Mouse (Mus musculus): ENCODE results near the gene Pacrg. TPM values are rescaled to one million over a fixed set of nuclear protein-coding genes. Genes with fewer than 3 reads are reported as not detected.

The Pacrg gene
- total and polyA plus RNA-seq, 3 experiments = 0.11 TPM; not detected in 2

DNA sequence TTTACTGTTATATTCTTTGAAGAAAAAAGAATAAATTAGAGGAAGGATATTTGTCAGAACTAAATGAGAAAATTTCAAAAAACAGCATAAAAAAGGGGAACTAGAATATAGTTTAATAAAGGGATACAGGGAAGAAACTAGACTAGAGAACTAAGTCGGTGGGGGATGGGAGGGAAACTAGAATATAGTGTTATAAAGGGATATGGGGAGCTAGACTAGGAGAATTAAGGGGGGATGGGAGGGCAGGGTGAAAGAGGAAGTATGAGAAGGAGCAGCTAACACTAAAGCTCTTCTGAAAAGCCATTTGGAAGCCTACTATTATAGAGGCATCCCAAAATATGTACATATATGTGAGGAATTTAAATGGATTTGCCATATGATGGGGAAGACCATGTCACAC lies 75.8 kb downstream of the Pacrg start:
- Histone ChIP-seq H3K9me3 (replicated peaks) (no peaks in the 10 kb centered on the region), H3K4me1 (ENCODE audit: insufficient read depth, low read depth, low read length) (no peaks in the 10 kb centered on the region), H3K36me3 (replicated peaks) (no peaks in the 10 kb centered on the region), H3K27me3 (ENCODE audit: insufficient read depth, low read length) (peaks cover 17% of the 10 kb centered on the region), H3K4me3 (ENCODE audit: low read depth, low read length) (no peak overlapping the region)
- no peak for DNase-seq (ENCODE audit: low spot score)
- ATAC-seq (ENCODE audit: extremely low read depth, insufficient number of reproducible peaks, low FRiP score, poor library complexity, severe bottlenecking) = no peak
- TF ChIP-seq GATA1 (IDR thresholded peaks at IDR 0.05; ENCODE audit: borderline replicate concordance, low read length) = no peak

DNA sequence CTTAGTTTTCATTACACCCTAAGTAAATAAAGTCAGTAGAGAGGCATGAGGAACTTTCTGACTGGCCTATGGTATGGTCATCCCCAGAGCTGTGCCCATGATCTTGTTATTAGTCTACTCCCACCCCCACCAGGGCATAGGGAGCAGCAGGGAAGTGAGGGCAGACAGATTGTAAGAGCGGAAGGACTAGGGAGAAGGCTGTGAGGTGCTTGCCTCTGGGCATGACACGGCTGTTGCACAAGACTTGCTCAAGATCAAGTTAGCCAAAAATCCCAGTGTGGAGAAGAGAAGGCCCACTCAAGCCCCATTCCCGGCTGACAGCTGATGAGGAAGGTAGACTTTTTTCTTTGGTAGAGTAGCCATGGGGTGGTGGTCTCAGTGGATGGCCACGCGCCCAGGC lies 82.7 kb downstream of the Pacrg start:
- Histone ChIP-seq H3K4me1 (ENCODE audit: insufficient read depth, low read depth, low read length) (no peaks in the 10 kb centered on the region), H3K27me3 (ENCODE audit: insufficient read depth, low read length) (peaks cover 16% of the 10 kb centered on the region), H3K36me3 (replicated peaks) (no peaks in the 10 kb centered on the region), H3K4me3 (ENCODE audit: low read depth, low read length) (no peak overlapping the region), H3K9me3 (replicated peaks) (no peaks in the 10 kb centered on the region)
- DNase-seq (ENCODE audit: low spot score) = no peak
- no peak for TF ChIP-seq POLR2AphosphoS5 (IDR thresholded peaks at IDR 0.05; ENCODE audit: insufficient replicate concordance, low read depth, low read length)
- TF ChIP-seq TAL1 (conservative IDR thresholded peaks at IDR 0.05; ENCODE audit: low read depth, low read length) = no peak
- no peak for TF ChIP-seq GATA2 (IDR thresholded peaks at IDR 0.05; ENCODE audit: borderline replicate concordance, low read depth, low read length)
- no peak for TF ChIP-seq CTCF (IDR thresholded peaks at IDR 0.05; ENCODE audit: low read depth, low read length)
- no peak for TF ChIP-seq GATA1 (IDR thresholded peaks at IDR 0.05; ENCODE audit: borderline replicate concordance, low read length)
- ATAC-seq (ENCODE audit: extremely low read depth, insufficient number of reproducible peaks, low FRiP score, poor library complexity, severe bottlenecking) = no peak

GRCm38 (mm10) chr17:10744709-10745461 lies 95.2 kb downstream of the Pacrg start:
- ATAC-seq (ENCODE audit: extremely low read depth, insufficient number of reproducible peaks, low FRiP score, poor library complexity, severe bottlenecking) (no peak), DNase-seq (ENCODE audit: low spot score) (no peak)
- no peak for TF ChIP-seq CTCF (IDR thresholded peaks at IDR 0.05; ENCODE audit: low read depth, low read length)
- TF ChIP-seq POLR2AphosphoS5 (IDR thresholded peaks at IDR 0.05; ENCODE audit: insufficient replicate concordance, low read depth, low read length) = no peak
- no peak for TF ChIP-seq GATA2 (IDR thresholded peaks at IDR 0.05; ENCODE audit: borderline replicate concordance, low read depth, low read length)
- TF ChIP-seq GATA1 (IDR thresholded peaks at IDR 0.05; ENCODE audit: borderline replicate concordance, low read length) = no peak
- no peak for TF ChIP-seq TAL1 (conservative IDR thresholded peaks at IDR 0.05; ENCODE audit: low read depth, low read length)
- H3K36me3 ChIP-seq (replicated peaks) = no peaks in the 10 kb centered on the region
- H3K9me3 ChIP-seq (replicated peaks) = no peaks in the 10 kb centered on the region
- H3K4me1 ChIP-seq (ENCODE audit: insufficient read depth, low read depth, low read length) = no peaks in the 10 kb centered on the region
- no peak overlapping the region for H3K4me3 ChIP-seq (ENCODE audit: low read depth, low read length)
- H3K27me3 ChIP-seq (ENCODE audit: insufficient read depth, low read length) = peaks cover 3% of the 10 kb centered on the region; the same call in 1 of the 2 replicates

GRCm38 (mm10) chr17:10740083-10740482 lies 100.0 kb downstream of the Pacrg start:
- TF ChIP-seq GATA1 (IDR thresholded peaks at IDR 0.05; ENCODE audit: borderline replicate concordance, low read length) = no peak
- no peak for TF ChIP-seq POLR2AphosphoS5 (IDR thresholded peaks at IDR 0.05; ENCODE audit: insufficient replicate concordance, low read depth, low read length)
- no peak overlapping the region for H3K4me3 ChIP-seq (ENCODE audit: low read depth, low read length)
- H3K27me3 ChIP-seq (ENCODE audit: insufficient read depth, low read length) = no peaks in the 10 kb centered on the region
- no peak for DNase-seq (ENCODE audit: low spot score)
- H3K36me3 ChIP-seq (replicated peaks) = no peaks in the 10 kb centered on the region
- no peaks in the 10 kb centered on the region for H3K4me1 ChIP-seq (ENCODE audit: insufficient read depth, low read depth, low read length)
- no peak for ATAC-seq (ENCODE audit: extremely low read depth, insufficient number of reproducible peaks, low FRiP score, poor library complexity, severe bottlenecking)
- no peaks in the 10 kb centered on the region for H3K9me3 ChIP-seq (replicated peaks)

DNA sequence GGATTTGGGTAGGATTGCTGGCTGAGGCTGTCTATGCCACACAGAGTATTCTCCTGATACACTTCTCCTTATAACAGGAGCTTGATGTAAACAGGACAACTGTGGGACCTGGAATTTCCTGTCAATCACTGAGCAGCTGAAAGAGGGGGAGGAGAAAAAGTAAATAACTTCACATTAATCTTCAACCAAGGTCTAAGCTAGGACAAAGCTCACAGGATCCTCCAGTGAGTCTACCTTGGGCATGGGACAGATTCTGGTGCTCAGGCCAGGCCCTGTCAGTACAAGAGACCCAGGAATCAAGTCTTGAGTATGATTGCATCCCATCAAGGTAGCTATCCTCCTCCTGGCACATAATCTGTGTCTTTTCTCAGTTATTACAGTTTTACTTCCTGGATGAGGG lies 102.1 kb downstream of the Pacrg start:
- TF ChIP-seq GATA2 (IDR thresholded peaks at IDR 0.05; ENCODE audit: borderline replicate concordance, low read depth, low read length) (no peak), CTCF (IDR thresholded peaks at IDR 0.05; ENCODE audit: low read depth, low read length) (no peak), POLR2AphosphoS5 (IDR thresholded peaks at IDR 0.05; ENCODE audit: insufficient replicate concordance, low read depth, low read length) (no peak), GATA1 (IDR thresholded peaks at IDR 0.05; ENCODE audit: borderline replicate concordance, low read length) (no peak), TAL1 (conservative IDR thresholded peaks at IDR 0.05; ENCODE audit: low read depth, low read length) (no peak)
- ATAC-seq (ENCODE audit: extremely low read depth, insufficient number of reproducible peaks, low FRiP score, poor library complexity, severe bottlenecking) = no peak

GRCm38 (mm10) chr17:10734733-10735132 lies 105.4 kb downstream of the Pacrg start:
- Histone ChIP-seq H3K4me3 (ENCODE audit: low read depth, low read length) (no peak overlapping the region), H3K27me3 (ENCODE audit: insufficient read depth, low read length) (0 out of 2 replicates have a peak, but pooled peaks cover 2% of the 10 kb centered on the region), H3K9me3 (replicated peaks) (no peaks in the 10 kb centered on the region), H3K36me3 (replicated peaks) (no peaks in the 10 kb centered on the region), H3K4me1 (ENCODE audit: insufficient read depth, low read depth, low read length) (no peaks in the 10 kb centered on the region)
- DNase-seq (ENCODE audit: low spot score) = no peak
- TF ChIP-seq POLR2AphosphoS5 (IDR thresholded peaks at IDR 0.05; ENCODE audit: insufficient replicate concordance, low read depth, low read length) (no peak), TAL1 (conservative IDR thresholded peaks at IDR 0.05; ENCODE audit: low read depth, low read length) (no peak), GATA1 (IDR thresholded peaks at IDR 0.05; ENCODE audit: borderline replicate concordance, low read length) (no peak), GATA2 (IDR thresholded peaks at IDR 0.05; ENCODE audit: borderline replicate concordance, low read depth, low read length) (no peak), CTCF (IDR thresholded peaks at IDR 0.05; ENCODE audit: low read depth, low read length) (no peak)
- no peak for ATAC-seq (ENCODE audit: extremely low read depth, insufficient number of reproducible peaks, low FRiP score, poor library complexity, severe bottlenecking)

More for the DNA sequence above, 102.1 kb downstream of the Pacrg start:
- Histone ChIP-seq H3K9me3 (replicated peaks) (no peaks in the 10 kb centered on the region), H3K4me1 (ENCODE audit: insufficient read depth, low read depth, low read length) (no peaks in the 10 kb centered on the region), H3K27me3 (ENCODE audit: insufficient read depth, low read length) (0 out of 2 replicates have a peak, but pooled peaks cover 2% of the 10 kb centered on the region), H3K36me3 (replicated peaks) (no peaks in the 10 kb centered on the region), H3K4me3 (ENCODE audit: low read depth, low read length) (no peak overlapping the region)
- no peak for DNase-seq (ENCODE audit: low spot score)

Measured in G1E (cell line).